Mouse (Mus musculus): Measurements from ENCODE around the gene Ifrd1. TPM values are rescaled to one million over a fixed set of nuclear protein-coding genes. Genes with fewer than 3 reads are reported as not detected.

The Ifrd1 gene
- polyA plus RNA-seq, 1 experiment from 2014 or later, result 85.8 TPM

DNA sequence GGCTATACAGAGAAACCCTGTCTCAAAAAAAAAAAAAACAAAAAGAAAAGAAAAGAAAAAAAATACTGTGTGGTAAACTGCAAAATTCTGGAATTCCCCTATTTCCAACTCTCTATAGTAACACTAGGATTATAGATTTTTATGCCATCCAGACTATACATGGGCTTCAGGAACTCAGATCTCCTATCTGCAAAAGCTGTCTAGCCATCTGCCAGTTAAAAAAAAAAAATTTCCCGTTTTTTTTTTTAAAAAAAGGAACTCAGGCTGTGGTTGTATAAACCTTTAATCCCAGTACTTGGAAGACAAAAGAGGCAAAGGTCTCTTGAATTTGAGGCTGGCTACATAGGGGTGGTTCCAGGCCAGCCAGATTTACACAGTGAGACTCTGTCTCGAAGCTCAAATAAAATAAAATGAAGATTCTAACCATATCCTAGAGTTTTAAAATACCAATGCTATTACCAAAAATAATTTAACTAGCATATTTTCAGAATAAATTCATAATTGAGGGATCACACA, 29.8 kb downstream of the Ifrd1 start:
- Histone ChIP-seq H3K4me1 (replicated peaks) (peaks cover 14% of the 10 kb centered on the region), H3K27me3 (no peaks in the 10 kb centered on the region), H3K9me3 (replicated peaks) (no peaks in the 10 kb centered on the region), H3K4me2 (no peak overlapping the region), H3K27ac (no peak overlapping the region), H3K4me3 (no peak overlapping the region), H3K36me3 (peaks cover 36% of the 10 kb centered on the region), H3K9ac (no peak overlapping the region)
- WGBS, result 65% methylated on average over 2 of the region's 2 CpGs
- ATAC-seq (replicated peaks; ENCODE audit: insufficient number of reproducible peaks, insufficient read depth, low FRiP score, low read depth), result no peak

DNA sequence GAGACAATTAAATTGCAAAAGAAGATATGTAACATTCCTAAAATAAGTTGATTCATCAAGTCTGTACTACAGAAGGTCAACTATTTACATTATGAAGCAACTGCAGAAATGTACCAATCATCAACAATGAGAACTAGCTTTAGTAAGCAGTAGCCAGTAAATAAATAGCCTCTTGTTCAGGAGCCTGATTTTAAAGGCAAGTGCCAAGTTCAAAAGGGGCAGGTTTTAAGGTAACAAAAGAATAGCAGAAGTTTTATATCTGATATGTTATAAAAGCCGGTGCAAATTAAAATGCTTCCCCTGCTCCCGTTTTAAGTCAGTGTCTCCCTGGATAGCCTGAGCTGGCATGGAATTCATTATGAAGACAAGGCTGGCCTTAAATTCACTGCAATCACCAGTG, 30.5 kb downstream of the Ifrd1 start:
- 91% methylated on average over 2 of the region's 2 CpGs for WGBS
- Histone ChIP-seq H3K27me3 (no peaks in the 10 kb centered on the region), H3K27ac (no peak overlapping the region), H3K9me3 (replicated peaks) (no peaks in the 10 kb centered on the region), H3K9ac (no peak overlapping the region), H3K4me3 (no peak overlapping the region), H3K4me2 (no peak overlapping the region), H3K36me3 (peaks cover 43% of the 10 kb centered on the region), H3K4me1 (replicated peaks) (peaks cover 13% of the 10 kb centered on the region)
- ATAC-seq (replicated peaks; ENCODE audit: insufficient number of reproducible peaks, insufficient read depth, low FRiP score, low read depth), result no peak

DNA sequence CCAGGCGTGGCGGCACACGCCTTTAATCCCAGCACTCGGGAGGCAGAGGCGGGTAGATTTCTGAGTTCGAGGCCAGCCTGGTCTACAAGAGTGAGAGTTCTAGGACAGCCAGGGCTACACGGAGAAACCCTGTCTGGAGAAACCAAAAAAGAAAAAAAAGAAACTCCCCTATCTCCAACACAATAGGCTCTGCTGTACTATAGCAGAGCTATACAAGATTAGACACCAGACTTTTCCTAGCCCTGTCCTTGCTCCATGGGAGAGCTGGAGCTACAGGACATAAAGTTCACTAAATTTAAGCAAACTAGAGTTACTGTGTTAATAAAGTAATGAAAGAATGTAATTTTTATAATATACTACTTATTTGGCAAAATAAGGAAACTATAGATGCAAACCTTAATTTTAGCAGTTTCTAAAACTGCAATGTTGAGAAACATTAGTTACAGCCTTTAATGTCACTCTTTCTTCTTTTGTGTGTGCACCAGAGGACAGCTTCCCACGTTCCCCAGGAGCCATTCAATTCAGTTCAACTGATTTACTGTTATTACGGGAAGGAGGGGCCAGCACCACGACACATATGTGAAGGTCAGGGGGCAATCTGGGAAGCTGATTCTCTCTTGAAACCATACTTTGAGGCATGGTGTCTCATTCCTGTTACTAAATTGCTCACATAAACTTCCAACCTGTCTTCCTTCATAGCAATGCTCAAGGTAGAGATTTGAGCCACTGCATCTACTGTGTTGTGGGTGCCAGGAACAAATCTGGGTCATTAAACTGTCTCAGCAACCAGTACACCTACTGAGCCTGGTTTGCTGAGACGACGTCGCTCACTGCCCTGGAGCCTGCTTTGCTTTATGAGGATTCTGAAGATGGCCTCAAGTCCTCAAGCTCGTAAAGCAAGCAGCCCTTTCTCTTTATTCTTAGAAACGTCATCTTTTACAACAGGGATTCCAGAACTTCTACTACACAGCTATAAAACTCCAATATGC, 33.1 kb downstream of the Ifrd1 start:
- no peaks in the 10 kb centered on the region for H3K9me3 ChIP-seq (replicated peaks)
- H3K27ac ChIP-seq, result no peak overlapping the region
- no peaks in the 10 kb centered on the region for H3K27me3 ChIP-seq
- H3K4me2 ChIP-seq, result no peak overlapping the region
- 90% methylated on average over 15 of the region's 15 CpGs for WGBS
- H3K4me1 ChIP-seq (replicated peaks), result peaks cover 3% of the 10 kb centered on the region
- H3K9ac ChIP-seq, result no peak overlapping the region
- no peak overlapping the region for H3K4me3 ChIP-seq
- peaks cover 67% of the 10 kb centered on the region for H3K36me3 ChIP-seq
- ATAC-seq (replicated peaks; ENCODE audit: insufficient number of reproducible peaks, insufficient read depth, low FRiP score, low read depth), result no peak

DNA sequence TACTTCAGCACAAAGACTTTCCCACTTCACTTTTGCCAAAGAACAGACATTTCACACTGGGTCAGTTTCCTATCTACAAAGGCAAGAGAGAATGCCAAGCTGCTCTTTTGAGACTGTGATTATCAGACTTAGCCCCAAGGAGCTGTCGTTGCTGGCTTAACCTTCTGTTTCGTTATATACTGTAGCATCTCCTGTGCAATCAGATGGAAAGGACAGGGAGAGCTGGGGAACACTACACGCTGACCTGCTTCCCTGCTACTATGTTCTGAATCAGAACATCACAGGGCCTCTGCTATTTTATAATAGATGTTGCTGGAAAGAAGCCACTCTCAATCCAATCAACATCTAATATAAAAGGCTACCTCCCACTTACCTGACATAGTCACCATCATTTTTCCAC, 39.3 kb downstream of the Ifrd1 start:
- WGBS, result 77% methylated on average over 3 of the region's 3 CpGs
- Histone ChIP-seq H3K27ac (no peak overlapping the region), H3K4me2 (no peak overlapping the region), H3K27me3 (no peaks in the 10 kb centered on the region), H3K4me1 (replicated peaks) (no peaks in the 10 kb centered on the region), H3K36me3 (peaks cover 80% of the 10 kb centered on the region), H3K4me3 (no peak overlapping the region), H3K9ac (no peak overlapping the region), H3K9me3 (replicated peaks) (no peaks in the 10 kb centered on the region)
- ATAC-seq (replicated peaks; ENCODE audit: insufficient number of reproducible peaks, insufficient read depth, low FRiP score, low read depth), result no peak

DNA sequence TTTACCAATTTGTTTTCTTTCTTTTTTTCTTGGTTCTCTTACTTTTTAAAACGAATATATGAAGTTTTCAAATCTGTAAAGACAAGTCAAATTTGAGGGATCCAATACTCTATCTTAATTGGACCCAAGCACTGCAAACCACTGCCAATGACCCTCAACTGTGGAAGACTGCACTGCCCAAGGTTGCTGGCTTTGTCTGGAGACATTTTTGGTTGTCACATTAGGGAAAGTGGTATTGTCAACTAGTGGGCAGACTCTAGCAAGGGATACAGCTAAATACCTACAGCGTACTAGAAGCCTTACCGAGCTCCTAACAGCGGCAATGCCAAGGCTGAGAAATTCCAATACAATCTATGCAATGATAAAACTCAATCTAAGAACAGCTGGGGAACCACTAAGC, 40.4 kb downstream of the Ifrd1 start:
- Histone ChIP-seq H3K4me3 (no peak overlapping the region), H3K36me3 (peaks cover 79% of the 10 kb centered on the region), H3K9me3 (replicated peaks) (no peaks in the 10 kb centered on the region), H3K9ac (no peak overlapping the region), H3K27me3 (no peaks in the 10 kb centered on the region), H3K4me1 (replicated peaks) (no peaks in the 10 kb centered on the region), H3K4me2 (no peak overlapping the region), H3K27ac (no peak overlapping the region)
- WGBS, result 81% methylated on average over 4 of the region's 4 CpGs
- ATAC-seq (replicated peaks; ENCODE audit: insufficient number of reproducible peaks, insufficient read depth, low FRiP score, low read depth), result no peak

DNA sequence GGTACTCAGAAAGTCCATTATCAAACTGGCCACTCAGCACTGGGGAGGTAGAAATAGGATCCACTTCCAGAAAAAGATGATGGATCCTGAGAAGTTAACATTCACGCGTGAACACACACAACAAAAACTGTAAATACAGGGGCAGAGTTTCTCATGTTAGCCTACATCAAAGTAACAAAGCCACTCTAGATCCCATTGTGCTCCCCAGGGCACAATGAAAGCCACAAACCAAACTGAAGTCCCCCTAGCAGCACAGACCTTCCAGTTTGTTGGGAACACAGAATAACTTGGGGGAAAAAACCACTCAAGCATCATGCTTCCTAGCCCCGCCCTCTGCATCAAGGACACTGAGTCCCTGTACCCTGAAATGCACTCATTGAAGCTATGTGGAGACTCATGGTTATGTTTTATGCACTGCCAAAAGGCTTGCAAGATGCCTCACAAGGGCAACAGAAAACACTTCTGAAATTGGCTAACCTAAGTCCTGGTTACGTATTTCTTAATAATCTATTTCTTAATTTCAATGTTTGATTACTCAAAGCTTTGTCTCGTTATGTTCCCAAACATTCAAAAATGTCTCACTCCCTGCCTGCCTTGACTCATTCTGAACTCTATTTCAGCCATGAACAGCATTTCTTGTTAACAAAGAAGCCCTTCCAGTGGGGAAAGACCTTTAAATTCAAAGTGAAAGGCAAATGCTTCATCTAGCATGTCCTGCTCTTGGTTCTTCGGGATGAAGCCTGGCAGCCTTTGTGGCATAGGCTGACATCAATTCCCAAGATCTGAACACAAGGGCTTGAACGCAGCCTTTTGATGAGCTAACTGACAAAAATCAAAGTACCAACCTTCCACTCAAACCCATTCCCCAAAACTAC, 45.9 kb downstream of the Ifrd1 start:
- ATAC-seq (replicated peaks; ENCODE audit: insufficient number of reproducible peaks, insufficient read depth, low FRiP score, low read depth), result no peak
- no peak overlapping the region for H3K9ac ChIP-seq
- no peak overlapping the region for H3K4me2 ChIP-seq
- H3K27ac ChIP-seq, result no peak overlapping the region
- no peaks in the 10 kb centered on the region for H3K27me3 ChIP-seq
- no peak overlapping the region for H3K4me3 ChIP-seq
- peaks cover 48% of the 10 kb centered on the region for H3K36me3 ChIP-seq
- no peaks in the 10 kb centered on the region for H3K9me3 ChIP-seq (replicated peaks)
- H3K4me1 ChIP-seq (replicated peaks), result peaks cover 6% of the 10 kb centered on the region; the same call in 1 of the 2 replicates
- 92% methylated on average over 7 of the region's 7 CpGs for WGBS

DNA sequence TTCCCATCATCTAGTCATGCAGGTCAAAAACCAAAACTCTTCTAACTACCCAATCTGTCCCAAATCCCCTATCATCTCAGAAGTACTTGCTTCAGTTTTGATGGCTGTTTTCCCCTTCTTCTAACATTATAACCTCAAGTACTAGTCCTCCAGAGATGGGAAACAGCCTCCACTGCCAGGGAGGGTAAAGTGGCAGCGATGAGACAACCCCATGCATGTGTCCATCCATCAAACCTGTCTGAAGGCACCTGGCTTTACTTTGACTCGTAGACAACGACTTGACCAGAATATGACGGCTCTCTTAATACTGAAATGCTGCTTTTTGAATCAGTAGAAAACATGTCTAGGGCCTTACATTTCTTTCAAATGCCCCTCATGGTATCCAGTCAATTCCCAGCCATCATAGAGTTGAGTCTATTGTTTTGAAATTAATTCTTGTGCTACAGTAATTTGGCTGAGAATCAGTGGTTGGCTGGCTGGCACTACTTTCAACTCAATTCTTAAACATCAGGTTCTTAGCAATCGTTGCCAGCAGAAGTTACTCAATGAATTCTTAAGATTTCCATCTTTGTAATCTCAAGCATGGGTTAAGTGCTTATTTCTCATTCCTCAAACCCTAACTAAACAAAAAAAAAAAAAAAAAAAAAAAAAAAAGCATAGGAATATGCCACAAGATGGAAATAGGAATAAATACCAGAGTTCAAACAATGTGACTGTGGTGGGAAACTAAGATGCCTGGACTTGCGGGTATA, 47.6 kb downstream of the Ifrd1 start:
- 83% methylated on average over 6 of the region's 6 CpGs for WGBS
- Histone ChIP-seq H3K9ac (no peak overlapping the region), H3K4me2 (no peak overlapping the region)

DNA sequence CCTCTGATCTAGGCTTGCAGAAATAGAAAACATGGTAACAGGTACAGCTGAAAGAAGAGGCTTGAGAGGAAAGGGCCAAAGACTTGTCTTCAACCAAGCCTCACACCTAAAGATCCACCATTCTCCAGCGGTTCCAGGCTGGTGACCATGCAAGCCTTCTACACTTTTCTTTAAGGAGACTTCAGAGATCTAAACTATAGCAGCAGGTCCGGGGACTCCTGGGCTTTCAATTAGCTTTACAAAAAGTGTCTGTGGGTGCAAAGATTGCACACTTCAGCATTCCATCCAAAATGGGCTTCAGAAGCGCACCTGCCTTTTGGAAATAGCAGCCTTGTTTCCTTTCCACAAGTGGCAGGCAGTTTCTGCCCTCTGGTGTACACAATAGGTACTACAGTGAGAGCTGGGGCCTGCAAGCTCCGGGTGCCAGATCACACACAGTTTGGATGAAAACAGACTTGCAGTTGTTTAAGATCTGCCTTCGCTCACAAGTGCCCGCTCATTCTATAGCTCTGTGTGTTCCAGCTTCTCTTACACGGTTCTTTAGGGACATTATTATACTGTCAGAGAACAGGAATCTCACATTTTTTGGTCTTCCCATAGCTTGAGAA, 48.4 kb downstream of the Ifrd1 start:
- peaks cover 27% of the 10 kb centered on the region for H3K36me3 ChIP-seq
- H3K4me2 ChIP-seq, result peak overlapping the region; percentile 58
- WGBS, result 35% methylated on average over 7 of the region's 7 CpGs
- H3K4me1 ChIP-seq (replicated peaks), result peaks cover 6% of the 10 kb centered on the region; the same call in 1 of the 2 replicates
- no peaks in the 10 kb centered on the region for H3K9me3 ChIP-seq (replicated peaks)
- peak; percentile 12; the same call in 1 of the 2 replicates for ATAC-seq (replicated peaks; ENCODE audit: insufficient number of reproducible peaks, insufficient read depth, low FRiP score, low read depth)
- H3K4me3 ChIP-seq, result peak overlapping the region; percentile 47
- peak overlapping the region; percentile 88 for H3K27ac ChIP-seq
- peak overlapping the region; percentile 47; the same call in 1 of the 2 replicates for H3K9ac ChIP-seq
- H3K27me3 ChIP-seq, result no peaks in the 10 kb centered on the region

More for the DNA sequence above, 47.6 kb downstream of the Ifrd1 start:
- Histone ChIP-seq H3K27me3 (no peaks in the 10 kb centered on the region), H3K27ac (no peak overlapping the region), H3K4me3 (no peak overlapping the region), H3K4me1 (replicated peaks) (peaks cover 6% of the 10 kb centered on the region; the same call in 1 of the 2 replicates), H3K36me3 (peaks cover 35% of the 10 kb centered on the region), H3K9me3 (replicated peaks) (no peaks in the 10 kb centered on the region)
- no peak for ATAC-seq (replicated peaks; ENCODE audit: insufficient number of reproducible peaks, insufficient read depth, low FRiP score, low read depth)

DNA sequence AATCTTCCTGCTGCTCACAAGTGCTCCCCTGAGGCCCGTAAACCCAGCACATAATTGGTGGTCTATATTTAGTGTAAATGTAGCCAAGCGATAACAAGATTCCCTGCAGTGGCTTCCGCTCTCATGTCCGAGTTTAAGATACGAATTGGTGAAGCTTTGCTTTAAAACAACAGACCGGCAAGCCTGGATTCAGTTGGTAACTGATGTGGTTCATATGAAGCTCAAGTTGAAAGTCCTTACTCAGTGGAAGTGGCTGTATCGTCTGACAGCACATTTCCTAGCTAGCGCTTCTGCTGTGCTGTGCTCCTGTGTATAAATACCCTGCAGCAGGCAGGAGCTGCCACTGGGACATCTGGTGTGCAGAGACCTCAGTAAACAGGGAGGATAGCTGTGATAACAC, 49.0 kb downstream of the Ifrd1 start, which contains the start of gene Lsmem1:
Gene Lsmem1, minus strand, starts transcription at position 189 of the 400 bp plus-strand sequence.
- Histone ChIP-seq H3K27ac (peak within 1 kb of the TSS; percentile 88), H3K4me3 (peak within 1 kb of the TSS; percentile 47), H3K4me2 (peak within 1 kb of the TSS; percentile 58)

DNA sequence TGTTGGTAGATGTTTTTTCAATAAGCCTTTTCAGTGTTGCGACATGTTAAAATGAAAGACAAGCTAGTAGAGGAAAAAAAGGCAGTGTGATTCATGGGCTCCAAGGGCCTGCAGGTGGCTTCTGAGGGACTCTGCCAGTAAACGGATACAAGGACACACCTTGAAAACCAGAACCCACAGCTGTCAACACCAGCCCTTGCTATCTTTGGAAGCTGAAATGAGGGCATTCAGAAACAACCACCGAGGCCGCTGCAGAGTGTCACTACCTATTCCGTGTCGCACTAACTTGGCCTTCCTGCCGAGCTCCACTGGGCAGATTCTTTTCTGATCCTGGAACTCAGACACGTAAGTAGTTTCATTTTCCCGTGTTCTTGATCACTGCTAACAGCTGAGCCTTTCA, 49.9 kb downstream of the Ifrd1 start:
- WGBS, result 34% methylated on average over 9 of the region's 9 CpGs
- Histone ChIP-seq H3K36me3 (peaks cover 12% of the 10 kb centered on the region), H3K9ac (peak overlapping the region; percentile 47), H3K4me2 (peak overlapping the region; percentile 58), H3K9me3 (replicated peaks) (no peaks in the 10 kb centered on the region), H3K4me1 (replicated peaks) (peaks cover 6% of the 10 kb centered on the region; the same call in 1 of the 2 replicates), H3K27ac (peak overlapping the region; percentile 88), H3K27me3 (no peaks in the 10 kb centered on the region), H3K4me3 (peak overlapping the region; percentile 47)
- peak; percentile 60 for ATAC-seq (replicated peaks; ENCODE audit: insufficient number of reproducible peaks, insufficient read depth, low FRiP score, low read depth)

More for the DNA sequence above, 49.0 kb downstream of the Ifrd1 start, which contains the start of gene Lsmem1:
- ATAC-seq (replicated peaks; ENCODE audit: insufficient number of reproducible peaks, insufficient read depth, low FRiP score, low read depth), result 0 out of 2 replicates have a peak, but pooled peaks have one; percentile 63
- H3K9me3 ChIP-seq (replicated peaks), result no peaks in the 10 kb centered on the region
- peaks cover 6% of the 10 kb centered on the region; the same call in 1 of the 2 replicates for H3K4me1 ChIP-seq (replicated peaks)
- H3K36me3 ChIP-seq, result peaks cover 21% of the 10 kb centered on the region
- peak within 1 kb of the TSS; percentile 47 for H3K9ac ChIP-seq
- no peaks in the 10 kb centered on the region for H3K27me3 ChIP-seq
- WGBS, result 36% methylated on average over 8 of the region's 8 CpGs
